Mouse (Mus musculus) kidney, adult 2 months (tissue): Measurements from ENCODE around the gene 1600014C23Rik.

Experiments used
- CTCF ChIP-seq: fragments of 200-500 bp; conservative IDR thresholded peaks from 2 replicates; pipeline ENCODE4 v1.5.1; 2011; ENCODE audit warnings: low read depth, mild to moderate bottlenecking, control low read depth, low read length, moderate library complexity, mixed read lengths; ENCODE audit not compliant: insufficient read depth, insufficient read length
- POLR2A ChIP-seq: fragments of 200-500 bp; IDR thresholded peaks from one replicate; pipeline ENCODE4 v1.6.1; 2011; ENCODE audit warnings: low read depth, low read length, control low read depth

GRCm38 (mm10) chr17:45707376-45707775, 26.3 kb downstream of the 1600014C23Rik start:
- TF ChIP-seq CTCF (no peak), POLR2A (no peak)
